Mouse (Mus musculus) limb, embryonic 14.5 days (tissue): ENCODE results near the gene Dnm1l. TPM values are rescaled to one million over a fixed set of nuclear protein-coding genes. Genes with fewer than 3 reads are reported as not detected.

Source experiments
- ATAC-seq: fragments of 200-750 bp; cut with Nextera tagmentation; 2 replicates; pipeline ENCODE4 v1.8.0; 2017; ENCODE audit warnings: low read depth, moderate number of reproducible peaks, moderate TSS enrichment; ENCODE audit not compliant: low FRiP score
- DNase-seq: peaks from one replicate; pipeline ENCODE4 v3.0.0-alpha.2; 2015; ENCODE audit warnings: low spot score
- H3K27ac ChIP-seq: fragments of 300-500 bp; sonication (generic); replicated peaks from 2 replicates; pipeline ENCODE4 v1.5.1; 2014; ENCODE audit warnings: low read depth, mild to moderate bottlenecking, low read length, moderate library complexity, mixed read lengths
- H3K27me3 ChIP-seq: fragments of 300-500 bp; sonication (generic); 2 replicates; pipeline ENCODE4 v1.6.1; 2014; ENCODE audit warnings: low read length, mixed read lengths; ENCODE audit not compliant: control insufficient read depth, insufficient read depth
- H3K36me3 ChIP-seq: fragments of 300-500 bp; sonication (generic); 2 replicates; pipeline ENCODE4 v1.6.1; 2014; ENCODE audit warnings: mild to moderate bottlenecking, low read length, moderate library complexity, mixed read lengths; ENCODE audit not compliant: control insufficient read depth, insufficient read depth
- H3K4me1 ChIP-seq: fragments of 300-500 bp; sonication (generic); 2 replicates; pipeline ENCODE4 v1.6.1; 2014; ENCODE audit warnings: antibody characterized with exemption, low read length, mixed read lengths; ENCODE audit not compliant: control insufficient read depth, insufficient read depth
- H3K4me2 ChIP-seq: fragments of 300-500 bp; sonication (generic); replicated peaks from 2 replicates; pipeline ENCODE4 v1.6.1; 2014; ENCODE audit warnings: low read depth, mild to moderate bottlenecking, low read length, moderate library complexity; ENCODE audit not compliant: severe bottlenecking
- H3K4me3 ChIP-seq: fragments of 300-500 bp; sonication (generic); replicated peaks from 2 replicates; pipeline ENCODE4 v1.5.1; 2014; ENCODE audit warnings: low read length
- H3K9ac ChIP-seq: fragments of 300-500 bp; sonication (generic); 2 replicates; pipeline ENCODE4 v1.6.1; 2014; ENCODE audit warnings: mild to moderate bottlenecking, low read depth, low read length, moderate library complexity; ENCODE audit not compliant: severe bottlenecking
- H3K9me3 ChIP-seq: fragments of 300-500 bp; sonication (generic); 2 replicates; pipeline ENCODE4 v1.6.1; 2016; ENCODE audit warnings: low read length; ENCODE audit not compliant: control insufficient read depth
- POLR2A ChIP-seq: fragments of 200-500 bp; IDR thresholded peaks from 2 replicates; pipeline ENCODE4 v1.8.0; 2012; ENCODE audit warnings: inconsistent platforms, mild to moderate bottlenecking, moderate library complexity, borderline replicate concordance; ENCODE audit not compliant: insufficient read depth, insufficient read length; ENCODE audit errors: extremely low read depth
- WGBS: fragments of 180-500 bp; shearing (Covaris S2); extraction: QIAGEN DNeasy Blood & Tissue Kit; methylation state at CpG from one replicate; pipeline ENCODE4 v1.1.7; 2014; 5-methylcytosine and 5-hydroxymethylcytosine counted together
- polyA plus RNA-seq, 2 experiments: library from polyadenylated mRNA; depleted of rRNA in 1 of 2; stranded (reverse) in 1 of 2; unstranded in 1 of 2; fragments of >200 nt; fragmentation: Nextera tagmentation in 1 of 2; extraction: Ambion mirVana in 1 of 2; gene quantifications; 2 replicates each; pipeline versions ENCODE4 v1.2.1 to v1.2.3; 2012 to 2014

Dnm1l gene
- polyA plus RNA-seq, 2 experiments = 51.3 to 54.7 TPM

DNA sequence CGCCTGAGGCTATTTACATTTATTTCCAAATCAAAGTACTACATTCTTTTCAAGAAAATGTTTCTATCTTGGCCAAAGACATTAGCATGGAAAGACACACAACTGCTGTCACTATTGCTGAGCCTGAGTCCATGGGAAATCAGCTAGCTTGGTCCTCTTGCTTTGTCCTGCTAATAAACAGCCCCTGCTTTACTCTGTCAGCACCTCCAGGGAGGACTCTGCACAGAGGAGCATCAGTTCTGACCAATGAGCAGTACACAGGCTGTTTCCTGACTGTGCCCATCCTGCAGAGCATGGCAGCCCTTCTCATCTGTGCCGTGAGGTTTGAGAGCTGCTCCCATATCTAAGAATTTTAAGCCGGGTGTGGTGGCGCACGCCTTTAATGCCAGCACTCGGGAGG lies 85.0 kb downstream of the Dnm1l start:
- no peak overlapping the region for H3K27ac ChIP-seq
- no peak for TF ChIP-seq POLR2A
- no peak overlapping the region for H3K9ac ChIP-seq
- H3K27me3 ChIP-seq = no peaks in the 10 kb centered on the region
- DNase-seq = no peak
- no peak for ATAC-seq
- no peaks in the 10 kb centered on the region for H3K36me3 ChIP-seq
- no peak overlapping the region for H3K4me2 ChIP-seq
- no peaks in the 10 kb centered on the region for H3K9me3 ChIP-seq
- 84% methylated on average over 6 of the region's 6 CpGs for WGBS
- no peaks in the 10 kb centered on the region for H3K4me1 ChIP-seq
- no peak overlapping the region for H3K4me3 ChIP-seq

GRCm38 (mm10) chr16:16272978-16273377 lies 85.8 kb downstream of the Dnm1l start:
- 31% methylated on average over 3 of the region's 3 CpGs for WGBS
- Histone ChIP-seq H3K36me3 (no peaks in the 10 kb centered on the region), H3K27me3 (no peaks in the 10 kb centered on the region), H3K4me3 (no peak overlapping the region), H3K4me2 (no peak overlapping the region), H3K9me3 (no peaks in the 10 kb centered on the region), H3K27ac (no peak overlapping the region), H3K9ac (no peak overlapping the region), H3K4me1 (no peaks in the 10 kb centered on the region)
- no peak for TF ChIP-seq POLR2A
- DNase-seq (no peak), ATAC-seq (no peak)

DNA sequence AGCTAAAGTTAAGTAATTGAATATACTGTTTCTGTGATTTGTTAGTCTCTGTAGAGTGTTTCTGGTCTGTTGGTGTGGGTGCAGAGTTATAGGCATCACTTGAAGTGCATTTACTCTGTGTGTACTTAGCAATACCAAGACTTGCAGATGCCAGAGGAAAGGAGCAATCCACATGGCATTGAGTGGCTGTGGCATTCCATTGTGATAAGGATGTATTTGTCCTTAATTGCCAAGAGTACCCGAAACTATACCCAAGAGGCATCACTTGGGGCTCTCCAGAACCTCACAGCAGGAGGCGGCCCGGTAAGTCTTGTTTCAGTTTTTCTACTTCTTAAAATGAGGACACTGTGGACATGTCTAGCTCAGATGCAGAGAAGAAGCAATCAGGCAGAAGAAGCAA lies 96.3 kb downstream of the Dnm1l start:
- Histone ChIP-seq H3K9me3 (no peaks in the 10 kb centered on the region), H3K9ac (no peak overlapping the region), H3K4me2 (no peak overlapping the region), H3K27me3 (no peaks in the 10 kb centered on the region), H3K27ac (no peak overlapping the region), H3K36me3 (no peaks in the 10 kb centered on the region), H3K4me3 (no peak overlapping the region), H3K4me1 (no peaks in the 10 kb centered on the region)
- ATAC-seq (no peak), DNase-seq (no peak)
- no peak for TF ChIP-seq POLR2A
- 76% methylated on average over 3 of the region's 3 CpGs for WGBS

Other genes with a start within 250 kb of the Dnm1l start
- 1.2 and 1.4 TPM in 2 replicates for gene Pkp2, start 145.6 kb downstream of the Dnm1l start, polyA plus RNA-seq (2012; rRNA removed)
- 1.9 and 2.9 TPM in 2 replicates for gene Pkp2, start 145.6 kb downstream of the Dnm1l start, polyA plus RNA-seq (2014; fragmentation: Nextera tagmentation; extraction: Ambion mirVana)
- gene Yars2, start 56.0 kb downstream of the Dnm1l start, polyA plus RNA-seq (2012; rRNA removed) = 31.4 and 35.7 TPM in 2 replicates
- gene Yars2, start 56.0 kb downstream of the Dnm1l start, polyA plus RNA-seq (2014; fragmentation: Nextera tagmentation; extraction: Ambion mirVana) = 35.4 and 37.2 TPM in 2 replicates
- gene Fgd4, start 241.6 kb upstream of the Dnm1l start, polyA plus RNA-seq (2012; rRNA removed) = 2.7 and 2.8 TPM in 2 replicates
- 6.0 and 6.6 TPM in 2 replicates for gene Fgd4, start 241.6 kb upstream of the Dnm1l start, polyA plus RNA-seq (2014; fragmentation: Nextera tagmentation; extraction: Ambion mirVana)